Mouse (Mus musculus): ENCODE measurements at regions not wholly inside any gene's neighbourhood (a gene's known extent, or its start where the extent isn't known, plus 50 kb on each side); places are given as distances from the start of the nearest gene placed in this dataset.

DNA sequence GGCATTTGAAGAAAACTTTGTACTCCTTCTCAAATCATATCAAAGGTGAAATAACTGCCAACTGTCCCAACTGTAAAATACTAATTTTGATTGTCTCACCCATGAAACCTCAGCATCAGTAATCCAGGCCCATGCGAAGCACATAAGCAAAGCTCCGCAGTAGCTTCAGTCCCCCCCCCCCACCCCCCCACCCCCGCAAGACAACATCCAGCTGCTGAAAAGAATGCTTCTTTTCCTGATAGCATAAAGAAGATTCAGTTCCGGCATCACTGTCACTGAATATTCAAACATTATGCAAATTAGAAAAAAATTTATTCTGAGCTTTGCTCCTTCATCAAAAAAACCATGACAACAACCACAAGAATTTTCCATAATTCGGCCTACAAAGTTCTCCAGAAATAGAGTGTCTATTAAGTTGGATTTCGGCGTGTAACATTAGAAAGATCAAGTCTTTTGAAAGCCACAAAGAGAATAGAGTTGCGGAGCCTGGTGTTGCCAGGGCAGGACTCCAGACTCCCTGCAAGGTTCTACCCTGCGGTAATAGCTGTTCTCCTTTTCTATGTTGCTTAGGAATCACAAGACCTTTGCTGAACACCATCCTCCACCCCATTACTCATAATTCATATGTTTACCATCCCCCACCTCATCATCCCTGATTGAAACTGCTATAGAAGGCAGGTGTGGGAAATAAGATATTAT, 77.9 kb upstream of the Asb5 start:
- TF ChIP-seq GATA1 (IDR thresholded peaks at IDR 0.05; ENCODE audit: borderline replicate concordance, low read length): no peak
- no peak for TF ChIP-seq CTCF (IDR thresholded peaks at IDR 0.05; ENCODE audit: low read depth, low read length)
- no peak for TF ChIP-seq GATA2 (IDR thresholded peaks at IDR 0.05; ENCODE audit: borderline replicate concordance, low read depth, low read length)
- no peak for TF ChIP-seq TAL1 (conservative IDR thresholded peaks at IDR 0.05; ENCODE audit: low read depth, low read length)
